Comparison of ENCODE assay signal across 25 mouse cellular contexts in genomic region chr10:107260428-107260827, GRCm38 (mm10). TPM values are rescaled to one million over a fixed set of nuclear protein-coding genes. Genes with fewer than 3 reads are reported as not detected.
DNase-seq lines count a peak whose midpoint lies in the region; ATAC-seq and TF ChIP-seq lines count a peak whose summit lies in the region.
"Had no signal": no experiment of that assay in that cellular context is flagged by ENCODE, and none has a peak within 500 bp of the region (broad histone marks: within the 10 kb centered on the region; RNA-seq: fewer than 3 reads in every experiment).

No protein-coding gene starts in this region.

- H3K4me3 ChIP-seq in cerebellum, adult 2 months (replicated peaks; ENCODE audit: insufficient read depth, low read depth, low read length): no peak overlapping the region
- H3K4me3 ChIP-seq in heart, postnatal 0 days (ENCODE audit: low read depth, low read length): no peak overlapping the region
- no peak overlapping the region for H3K4me3 ChIP-seq in left cerebral cortex, adult 2 months
- H3K4me3 ChIP-seq: heart, embryonic 15.5 days; limb, embryonic 13.5 days; neural tube, embryonic 15.5 days; stomach, embryonic 15.5 days had no signal

- no peaks in the 10 kb centered on the region for H3K27me3 ChIP-seq in cerebellum, adult 2 months (ENCODE audit: control insufficient read depth, insufficient read depth, low read length)
- H3K27me3 ChIP-seq in heart, postnatal 0 days (ENCODE audit: control insufficient read depth, insufficient read depth, low read length): no peaks in the 10 kb centered on the region
- H3K27me3 ChIP-seq: heart, embryonic 15.5 days; limb, embryonic 13.5 days; neural tube, embryonic 15.5 days; stomach, embryonic 15.5 days had no signal

- H3K27ac ChIP-seq in cerebellum, adult 2 months (ENCODE audit: insufficient read depth, low read length): no peak overlapping the region
- no peak overlapping the region for H3K27ac ChIP-seq in heart, postnatal 0 days (ENCODE audit: low read depth)
- H3K27ac ChIP-seq in left cerebral cortex, adult 2 months: no peak overlapping the region
- H3K27ac ChIP-seq: heart, embryonic 15.5 days; limb, embryonic 13.5 days; liver, embryonic 14.5 days; neural tube, embryonic 15.5 days; stomach, embryonic 15.5 days had no signal

- ATAC-seq in heart, postnatal 0 days (ENCODE audit: insufficient read depth, low read depth): no peak
- ATAC-seq: forebrain, embryonic 14.5 days; hindbrain, embryonic 16.5 days had no signal

- no peak overlapping the region for H3K4me2 ChIP-seq in heart, postnatal 0 days (ENCODE audit: low read depth, low read length)
- H3K4me2 ChIP-seq: heart, embryonic 15.5 days; limb, embryonic 13.5 days; neural tube, embryonic 15.5 days; stomach, embryonic 15.5 days had no signal

- H3K9ac ChIP-seq in heart, postnatal 0 days (replicated peaks; ENCODE audit: low read depth, low read length): no peak overlapping the region
- H3K9ac ChIP-seq: heart, embryonic 15.5 days; limb, embryonic 13.5 days; liver, embryonic 14.5 days; neural tube, embryonic 15.5 days; stomach, embryonic 15.5 days had no signal

- H3K36me3 ChIP-seq in heart, postnatal 0 days (replicated peaks; ENCODE audit: control insufficient read depth, insufficient read depth, low read length): no peaks in the 10 kb centered on the region
- H3K36me3 ChIP-seq: heart, embryonic 15.5 days; limb, embryonic 13.5 days; neural tube, embryonic 15.5 days; stomach, embryonic 15.5 days had no signal

- no peaks in the 10 kb centered on the region for H3K9me3 ChIP-seq in heart, postnatal 0 days (replicated peaks; ENCODE audit: control insufficient read depth, low read length)
- H3K9me3 ChIP-seq: heart, embryonic 15.5 days; limb, embryonic 13.5 days; neural tube, embryonic 15.5 days; stomach, embryonic 15.5 days had no signal

- no peak for TF ChIP-seq CTCF in cerebellum, adult 2 months (IDR thresholded peaks at IDR 0.05; ENCODE audit: borderline replicate concordance, insufficient read depth, low read depth, low read length)
- 0 out of 2 replicates have a peak, but pooled peaks have one; percentile 8 for TF ChIP-seq CTCF in heart, postnatal 0 days (IDR thresholded peaks at IDR 0.05; ENCODE audit: low read depth)
- peak; percentile 53 for TF ChIP-seq CTCF in left cerebral cortex, adult 2 months (IDR thresholded peaks at IDR 0.05)

- WGBS in cerebellum, adult 2 months: 85% methylated on average over 2 of the region's 2 CpGs
- 79% methylated on average over 2 of the region's 2 CpGs for WGBS in heart, postnatal 0 days

- no peak for TF ChIP-seq POLR2A in cerebellum, adult 2 months (IDR thresholded peaks at IDR 0.05; ENCODE audit: borderline replicate concordance, insufficient read depth, low read length)

- peak; percentile 57 for DNase-seq in cerebellum, adult 9-10 months
- DNase-seq in cerebellum, adult 2 months: no peak
- no peak for DNase-seq in heart, postnatal 0 days (ENCODE audit: low spot score)
- no peak for DNase-seq in heart, postnatal 36 days
- no peak for DNase-seq in left cerebral cortex, adult 2 months (ENCODE audit: extremely low spot score in 1 of 2, low spot score in 2 of 2)
- no peak for DNase-seq in left cerebral cortex, postnatal 25 days (ENCODE audit: low spot score in 2 of 2)
- DNase-seq in brain, adult 2 months (ENCODE audit: low read depth, low spot score): peak; percentile 35
- DNase-seq: adrenal gland, postnatal 25 days; cerebellum, postnatal 25 days; gastrocnemius, postnatal 36 days; kidney, adult 11 months; kidney, postnatal 14 days; layer of hippocampus, postnatal 36 days; lung, postnatal 4 days; thymus, adult 18-20 months; thymus, postnatal 4 days had no signal

- no peaks in the 10 kb centered on the region for H3K4me1 ChIP-seq in cerebellum, adult 2 months (ENCODE audit: control insufficient read depth, insufficient read depth, low read length)
- H3K4me1 ChIP-seq in heart, postnatal 0 days (ENCODE audit: control insufficient read depth, insufficient read depth): no peaks in the 10 kb centered on the region
- H3K4me1 ChIP-seq: heart, embryonic 15.5 days; limb, embryonic 13.5 days; neural tube, embryonic 15.5 days; stomach, embryonic 15.5 days had no signal

- intact Hi-C loops in heart, postnatal 36 days (cut with DNase I): loop anchor here (5.0 kb wide), 1 partner anchor 132 kb away; no protein-coding TSS in a partner anchor
- intact Hi-C loops in left cerebral cortex, adult 2 months (cut with DNase I): no loop called here
- intact Hi-C loops in left cerebral cortex, postnatal 25 days (cut with DNase I): loop anchor here (10.0 kb wide), 1 partner anchor 494 kb away; no protein-coding TSS in a partner anchor

- no peak for TF ChIP-seq EP300 in heart, postnatal 0 days (IDR thresholded peaks at IDR 0.05; ENCODE audit: low read depth)

RNA-seq across cellular contexts. Expression of gene Lin7a, which starts 11.1 kb away (rescaled TPM):
- 49.4 and 60.7 TPM in 2 replicates for polyA plus RNA-seq in cerebellum, adult 2 months (2012; rRNA removed)
- total RNA-seq in heart, postnatal 0 days (2014; rRNA removed; ENCODE audit: low replicate concordance): 1.3 and 8.2 TPM in 2 replicates
- 0.80 and 1.00 TPM in 2 replicates for polyA plus RNA-seq in heart, postnatal 0 days (2015; fragmentation: Nextera tagmentation; extraction: Ambion mirVana)
- total RNA-seq in heart, postnatal 36 days (2021): 1 to 10 TPM; 1.2 to 2.1 TPM
- total RNA-seq in left cerebral cortex, adult 2 months (2021): 10 to 100 TPM; 57.8 to 59.6 TPM
- 10 to 100 TPM; 67.7 to 72.7 TPM for total RNA-seq in left cerebral cortex, postnatal 25 days (2021)
- total RNA-seq: hematopoietic stem cell, adult 5-6 weeks; megakaryocyte-erythroid progenitor cell, adult 5-6 weeks had no signal

Comparison
In these comparisons a context has a peak if more than half of its experiments do, and no peak if none do; other contexts are left out.
1. DNase-seq: peak in cerebellum, adult 9-10 months (single experiment) and brain, adult 2 months (single experiment); none in cerebellum, adult 2 months (0 of 2), heart, postnatal 0 days (single experiment), heart, postnatal 36 days (0 of 2), left cerebral cortex, adult 2 months (0 of 2) and left cerebral cortex, postnatal 25 days (0 of 2).